Mouse (Mus musculus) retina, postnatal 7 days (tissue): ENCODE results near the gene Cd47.
"Not testable (repeated sequence)": the region's sequence is repeated elsewhere in the genome, so short reads cannot be mapped to it uniquely, and the experiment has no call there.

ENCODE experiments used
- DNase-seq: peaks from one replicate; pipeline ENCODE4 v3.0.0-alpha.2; 2012; ENCODE audit warnings: low read depth, low spot score

Cd47 gene

GRCm38 (mm10) chr16:49787714-49788113 lies 12.6 kb upstream of the Cd47 start:
- no peak for DNase-seq

- no peak for DNase-seq
These were observed 9.5 kb upstream of the Cd47 start for GRCm38 (mm10) chr16:49790575-49791465.

- DNase-seq = no peak
These were observed 7.9 kb upstream of the Cd47 start for GRCm38 (mm10) chr16:49792446-49792878.

- DNase-seq = no peak
These were observed 6.7 kb upstream of the Cd47 start for GRCm38 (mm10) chr16:49793596-49793995.

GRCm38 (mm10) chr16:49796271-49796670 lies 4.1 kb upstream of the Cd47 start:
- no peak for DNase-seq

GRCm38 (mm10) chr16:49796954-49797353 lies 3.4 kb upstream of the Cd47 start:
- DNase-seq = no peak

- DNase-seq = no peak
These were observed 1.5 kb upstream of the Cd47 start for GRCm38 (mm10) chr16:49798790-49799189.

GRCm38 (mm10) chr16:49800996-49801395 lies 663 bp downstream of the Cd47 start:
- no peak for DNase-seq

GRCm38 (mm10) chr16:49801399-49801798 lies 1.1 kb downstream of the Cd47 start:
- no peak for DNase-seq

- no peak for DNase-seq
These were observed 2.7 kb downstream of the Cd47 start for GRCm38 (mm10) chr16:49802993-49803392.

- peak; percentile 16 for DNase-seq
These were observed 3.7 kb downstream of the Cd47 start for GRCm38 (mm10) chr16:49803932-49804461.

- no peak for DNase-seq
These were observed 6.6 kb downstream of the Cd47 start for GRCm38 (mm10) chr16:49806920-49807319.

- DNase-seq = peak; percentile 5
These were observed 7.1 kb downstream of the Cd47 start for GRCm38 (mm10) chr16:49807419-49807841.

- no peak for DNase-seq
These were observed 7.6 kb downstream of the Cd47 start for GRCm38 (mm10) chr16:49807862-49808430.

- no peak for DNase-seq
These were observed 11.6 kb downstream of the Cd47 start for GRCm38 (mm10) chr16:49811897-49812296.

- DNase-seq = no peak
These were observed 12.7 kb downstream of the Cd47 start for GRCm38 (mm10) chr16:49812821-49813616.

- no peak for DNase-seq
These were observed 14.1 kb downstream of the Cd47 start for GRCm38 (mm10) chr16:49814419-49814818.

- DNase-seq = no peak
These were observed 16.6 kb downstream of the Cd47 start for GRCm38 (mm10) chr16:49816889-49817288.

- no peak for DNase-seq
These were observed 17.8 kb downstream of the Cd47 start for GRCm38 (mm10) chr16:49818146-49818545.

- DNase-seq = no peak
These were observed 18.3 kb downstream of the Cd47 start for GRCm38 (mm10) chr16:49818627-49819026.

- no peak for DNase-seq
These were observed 19.2 kb downstream of the Cd47 start for GRCm38 (mm10) chr16:49819494-49819893.

- DNase-seq = not testable (repeated sequence)
These were observed 30.6 kb downstream of the Cd47 start for GRCm38 (mm10) chr16:49830911-49831310.
